Mouse (Mus musculus): ENCODE results near the gene Ripk4. TPM values are rescaled to one million over a fixed set of nuclear protein-coding genes. Genes with fewer than 3 reads are reported as not detected.

Ripk4 gene
- polyA plus RNA-seq, 1 experiment from 2014 or later: 18.0 TPM

DNA sequence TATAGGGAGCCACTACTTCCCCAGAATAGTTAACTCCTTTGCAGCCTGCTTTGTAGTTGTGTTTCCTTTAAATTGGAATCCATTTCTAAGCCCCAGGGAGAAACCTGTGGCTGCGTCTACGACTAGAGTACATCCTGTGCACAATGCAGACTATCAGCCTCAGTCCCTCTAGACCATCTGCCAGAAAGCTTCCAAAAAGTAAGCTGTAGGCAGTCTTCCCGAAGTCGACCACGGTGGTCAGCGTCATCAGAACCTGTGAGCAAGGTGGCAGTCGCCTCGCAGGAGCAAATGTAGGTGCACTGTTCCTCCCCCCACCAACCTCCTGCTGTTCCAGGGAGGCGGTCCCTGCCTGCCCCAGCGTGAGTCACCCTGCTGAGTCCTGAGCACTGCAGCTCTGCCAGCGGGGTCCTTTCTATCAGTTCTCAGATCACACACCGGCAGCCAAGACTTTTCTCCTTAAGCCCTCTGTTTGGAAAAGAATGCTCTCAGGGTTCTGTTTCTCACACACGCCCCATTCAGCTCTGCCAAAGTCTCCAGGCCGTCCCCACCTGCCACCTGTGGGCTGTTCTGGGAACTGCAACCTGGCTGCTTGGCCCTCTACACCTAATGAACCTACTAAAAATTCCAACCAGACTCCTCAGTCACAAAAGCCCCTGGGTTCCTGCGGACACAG, 14.9 kb upstream of the Ripk4 start:
- peak overlapping the region; percentile 42 for H3K4me2 ChIP-seq (ENCODE audit: low read depth, low read length)
- no peaks in the 10 kb centered on the region for H3K27me3 ChIP-seq (ENCODE audit: control insufficient read depth, insufficient read depth, low read depth, low read length)
- H3K27ac ChIP-seq (ENCODE audit: low read length): peak overlapping the region; percentile 60
- peak overlapping the region; percentile 10; the same call in 1 of the 2 replicates for H3K4me3 ChIP-seq (ENCODE audit: low read length)
- no peaks in the 10 kb centered on the region for H3K36me3 ChIP-seq (ENCODE audit: control insufficient read depth, insufficient read depth, low read length)
- H3K4me1 ChIP-seq (replicated peaks; ENCODE audit: control insufficient read depth, insufficient read depth, low read length): no peaks in the 10 kb centered on the region
- 24% methylated on average over 15 of the region's 15 CpGs for WGBS
- ATAC-seq (ENCODE audit: low read depth): peak; percentile 95
- no peaks in the 10 kb centered on the region for H3K9me3 ChIP-seq (ENCODE audit: control insufficient read depth, low read length)
- no peak overlapping the region; the same call in 1 of the 2 replicates for H3K9ac ChIP-seq (ENCODE audit: low read length)

DNA sequence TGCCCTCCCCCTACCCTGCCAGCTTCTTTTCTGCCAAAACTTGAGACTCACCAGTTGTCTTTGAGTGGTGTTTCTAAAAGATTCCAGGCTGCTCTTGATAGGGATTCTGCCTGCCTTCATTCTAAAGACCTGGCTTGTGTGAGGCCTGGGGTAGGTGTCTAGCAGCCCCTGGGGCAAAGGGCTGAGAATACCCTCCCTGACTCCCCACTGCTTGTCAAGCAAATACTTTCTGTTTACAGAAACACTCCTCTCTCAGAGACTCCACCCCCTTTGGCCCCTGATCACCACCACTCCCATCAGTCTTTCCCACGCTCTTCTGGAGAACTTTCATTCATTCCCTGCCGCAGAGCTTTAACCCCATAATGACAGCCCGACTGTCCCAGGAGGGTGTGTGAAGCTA, 2.9 kb upstream of the Ripk4 start:
- H3K9me3 ChIP-seq (ENCODE audit: control insufficient read depth, low read length): no peaks in the 10 kb centered on the region
- H3K4me3 ChIP-seq (ENCODE audit: low read length): no peak overlapping the region
- 7% methylated on average over 3 of the region's 3 CpGs for WGBS
- peak; percentile 47 for ATAC-seq (ENCODE audit: low read depth)
- no peak overlapping the region for H3K27ac ChIP-seq (ENCODE audit: low read length)
- no peak overlapping the region for H3K4me2 ChIP-seq (ENCODE audit: low read depth, low read length)
- peaks cover 15% of the 10 kb centered on the region for H3K4me1 ChIP-seq (replicated peaks; ENCODE audit: control insufficient read depth, insufficient read depth, low read length)
- H3K9ac ChIP-seq (ENCODE audit: low read length): no peak overlapping the region
- H3K27me3 ChIP-seq (ENCODE audit: control insufficient read depth, insufficient read depth, low read depth, low read length): peaks cover 32% of the 10 kb centered on the region
- no peaks in the 10 kb centered on the region for H3K36me3 ChIP-seq (ENCODE audit: control insufficient read depth, insufficient read depth, low read length)

DNA sequence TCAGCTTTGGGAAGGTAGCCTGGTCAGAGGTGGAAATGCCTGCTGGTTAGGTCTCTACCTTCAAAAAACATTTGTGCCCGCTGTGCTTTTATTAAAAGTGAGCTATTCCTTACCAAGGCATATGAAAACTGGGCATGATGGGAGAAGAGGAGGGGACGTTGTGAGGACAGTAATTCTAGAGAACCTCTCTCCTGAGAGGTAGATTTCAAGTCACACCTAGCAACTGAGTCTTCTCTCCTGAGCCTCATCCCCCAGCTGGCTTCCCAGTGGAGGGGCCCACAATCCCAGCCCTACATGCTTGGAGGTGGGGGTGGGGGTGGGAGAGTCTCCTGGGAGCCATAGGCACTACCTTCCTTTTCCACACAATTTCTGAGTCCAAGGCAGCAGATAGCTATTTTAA, 1.0 kb upstream of the Ripk4 start:
- no peak overlapping the region for H3K27ac ChIP-seq (ENCODE audit: low read length)
- H3K27me3 ChIP-seq (ENCODE audit: control insufficient read depth, insufficient read depth, low read depth, low read length): peaks cover 32% of the 10 kb centered on the region
- H3K36me3 ChIP-seq (ENCODE audit: control insufficient read depth, insufficient read depth, low read length): no peaks in the 10 kb centered on the region
- no peak overlapping the region for H3K4me3 ChIP-seq (ENCODE audit: low read length)
- H3K9ac ChIP-seq (ENCODE audit: low read length): no peak overlapping the region
- WGBS: 58% methylated on average over 2 of the region's 2 CpGs
- no peaks in the 10 kb centered on the region for H3K9me3 ChIP-seq (ENCODE audit: control insufficient read depth, low read length)
- H3K4me1 ChIP-seq (replicated peaks; ENCODE audit: control insufficient read depth, insufficient read depth, low read length): peaks cover 19% of the 10 kb centered on the region
- H3K4me2 ChIP-seq (ENCODE audit: low read depth, low read length): no peak overlapping the region
- ATAC-seq (ENCODE audit: low read depth): no peak

DNA sequence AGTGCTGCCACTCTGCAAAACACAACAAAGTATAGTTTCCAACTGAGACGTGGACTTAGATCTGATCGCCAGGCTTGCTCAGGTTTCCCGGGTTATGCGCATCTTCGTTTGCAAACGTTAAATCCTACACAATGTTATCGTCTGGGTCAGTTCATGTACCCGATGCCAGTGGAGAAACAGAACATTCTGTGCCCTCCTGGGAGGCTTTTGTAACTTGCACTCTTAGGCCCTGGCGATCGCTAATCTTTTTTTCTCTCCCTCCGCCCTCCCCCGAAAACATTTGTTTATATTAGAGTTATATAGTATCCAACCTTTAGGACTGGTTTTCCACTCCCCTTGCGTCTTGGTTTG, 378 bp upstream of the Ripk4 start:
- no peak for ATAC-seq (ENCODE audit: low read depth)
- Histone ChIP-seq H3K4me2 (ENCODE audit: low read depth, low read length) (peak overlapping the region; percentile 63), H3K27me3 (ENCODE audit: control insufficient read depth, insufficient read depth, low read depth, low read length) (peaks cover 32% of the 10 kb centered on the region), H3K4me1 (replicated peaks; ENCODE audit: control insufficient read depth, insufficient read depth, low read length) (peaks cover 19% of the 10 kb centered on the region), H3K9me3 (ENCODE audit: control insufficient read depth, low read length) (no peaks in the 10 kb centered on the region), H3K27ac (ENCODE audit: low read length) (no peak overlapping the region), H3K36me3 (ENCODE audit: control insufficient read depth, insufficient read depth, low read length) (no peaks in the 10 kb centered on the region), H3K9ac (ENCODE audit: low read length) (peak overlapping the region; percentile 33), H3K4me3 (ENCODE audit: low read length) (peak overlapping the region; percentile 61)
- WGBS: 6% methylated on average over 13 of the region's 13 CpGs

DNA sequence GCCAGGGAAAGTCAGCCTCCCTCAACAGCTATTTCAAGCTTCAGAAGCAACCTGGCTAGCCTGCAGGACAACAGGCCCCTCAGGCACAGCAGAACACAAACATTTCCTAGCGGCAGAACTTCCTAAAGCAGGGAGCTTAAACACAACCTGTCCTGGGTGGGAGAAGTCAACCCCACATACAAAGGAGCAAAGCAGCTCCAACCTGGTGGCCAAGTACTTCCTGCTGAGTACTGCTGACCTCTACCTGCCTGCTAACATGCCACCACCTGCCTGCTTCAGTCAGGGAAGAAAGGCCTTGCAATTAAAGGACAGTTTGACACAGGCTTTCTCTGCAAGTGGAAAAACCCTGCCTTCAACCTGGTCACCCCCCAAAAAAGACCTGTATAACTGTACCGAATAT, 1.8 kb downstream of the Ripk4 start:
- Histone ChIP-seq H3K9me3 (ENCODE audit: control insufficient read depth, low read length) (no peaks in the 10 kb centered on the region), H3K27ac (ENCODE audit: low read length) (peak overlapping the region; percentile 27; the same call in 1 of the 2 replicates), H3K9ac (ENCODE audit: low read length) (peak overlapping the region; percentile 70; the same call in 1 of the 2 replicates), H3K4me3 (ENCODE audit: low read length) (peak overlapping the region; percentile 61), H3K4me1 (replicated peaks; ENCODE audit: control insufficient read depth, insufficient read depth, low read length) (peaks cover 18% of the 10 kb centered on the region), H3K4me2 (ENCODE audit: low read depth, low read length) (peak overlapping the region; percentile 63), H3K27me3 (ENCODE audit: control insufficient read depth, insufficient read depth, low read depth, low read length) (peaks cover 32% of the 10 kb centered on the region), H3K36me3 (ENCODE audit: control insufficient read depth, insufficient read depth, low read length) (no peaks in the 10 kb centered on the region)
- 39% methylated on average over 2 of the region's 2 CpGs for WGBS
- ATAC-seq (ENCODE audit: low read depth): no peak

DNA sequence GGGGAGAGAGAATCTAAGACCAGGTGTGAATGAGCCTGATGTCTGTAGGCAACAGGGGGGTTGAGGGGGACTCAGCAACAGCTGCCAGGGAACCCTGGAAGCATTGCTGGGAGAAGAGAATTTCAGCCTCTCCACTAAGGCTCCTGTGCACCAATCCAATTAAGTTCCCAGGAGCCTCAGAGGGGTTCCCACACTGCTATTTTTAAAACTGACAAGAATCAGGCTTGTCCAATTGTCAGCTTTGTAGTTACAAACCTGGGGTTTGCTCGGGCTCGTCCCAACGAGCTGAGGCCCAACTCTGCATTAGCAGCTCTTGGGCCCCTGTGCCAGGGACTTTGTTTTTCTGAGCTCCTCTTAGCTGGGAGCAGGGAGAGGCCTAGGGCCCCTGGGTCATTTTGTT, 3.9 kb downstream of the Ripk4 start:
- no peaks in the 10 kb centered on the region for H3K9me3 ChIP-seq (ENCODE audit: control insufficient read depth, low read length)
- H3K4me2 ChIP-seq (ENCODE audit: low read depth, low read length): no peak overlapping the region
- 37% methylated on average over 3 of the region's 3 CpGs for WGBS
- H3K36me3 ChIP-seq (ENCODE audit: control insufficient read depth, insufficient read depth, low read length): no peaks in the 10 kb centered on the region; the same call in 1 of the 2 replicates
- H3K4me3 ChIP-seq (ENCODE audit: low read length): no peak overlapping the region
- ATAC-seq (ENCODE audit: low read depth): no peak
- H3K4me1 ChIP-seq (replicated peaks; ENCODE audit: control insufficient read depth, insufficient read depth, low read length): peaks cover 12% of the 10 kb centered on the region
- peaks cover 27% of the 10 kb centered on the region for H3K27me3 ChIP-seq (ENCODE audit: control insufficient read depth, insufficient read depth, low read depth, low read length)
- no peak overlapping the region for H3K9ac ChIP-seq (ENCODE audit: low read length)
- no peak overlapping the region for H3K27ac ChIP-seq (ENCODE audit: low read length)

DNA sequence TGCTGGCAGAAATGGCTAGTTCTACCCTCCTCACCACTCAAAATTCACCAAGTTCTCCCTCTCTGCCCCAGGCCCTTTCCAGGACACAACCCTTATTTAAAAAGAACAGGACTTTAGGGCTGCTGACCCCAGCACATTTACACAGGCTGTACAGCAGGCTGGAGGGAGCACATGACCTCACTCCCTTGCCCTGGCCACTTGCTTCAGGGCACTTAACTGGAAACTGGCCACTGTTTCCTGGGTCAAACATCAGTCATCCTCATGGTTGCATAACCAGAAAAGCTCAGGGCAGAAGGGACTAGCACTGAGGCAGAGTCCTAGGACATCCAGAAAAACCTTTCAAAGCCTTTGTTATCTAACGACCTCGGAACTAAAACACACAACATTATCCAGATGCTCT, 5.3 kb downstream of the Ripk4 start:
- peaks cover 14% of the 10 kb centered on the region for H3K27me3 ChIP-seq (ENCODE audit: control insufficient read depth, insufficient read depth, low read depth, low read length)
- H3K4me2 ChIP-seq (ENCODE audit: low read depth, low read length): no peak overlapping the region
- no peak overlapping the region for H3K27ac ChIP-seq (ENCODE audit: low read length)
- no peak overlapping the region for H3K4me3 ChIP-seq (ENCODE audit: low read length)
- no peak overlapping the region for H3K9ac ChIP-seq (ENCODE audit: low read length)
- WGBS: 50% methylated on average over 2 of the region's 2 CpGs
- H3K36me3 ChIP-seq (ENCODE audit: control insufficient read depth, insufficient read depth, low read length): no peaks in the 10 kb centered on the region; the same call in 1 of the 2 replicates
- ATAC-seq (ENCODE audit: low read depth): no peak
- H3K4me1 ChIP-seq (replicated peaks; ENCODE audit: control insufficient read depth, insufficient read depth, low read length): peaks cover 4% of the 10 kb centered on the region; the same call in 1 of the 2 replicates
- H3K9me3 ChIP-seq (ENCODE audit: control insufficient read depth, low read length): no peaks in the 10 kb centered on the region

DNA sequence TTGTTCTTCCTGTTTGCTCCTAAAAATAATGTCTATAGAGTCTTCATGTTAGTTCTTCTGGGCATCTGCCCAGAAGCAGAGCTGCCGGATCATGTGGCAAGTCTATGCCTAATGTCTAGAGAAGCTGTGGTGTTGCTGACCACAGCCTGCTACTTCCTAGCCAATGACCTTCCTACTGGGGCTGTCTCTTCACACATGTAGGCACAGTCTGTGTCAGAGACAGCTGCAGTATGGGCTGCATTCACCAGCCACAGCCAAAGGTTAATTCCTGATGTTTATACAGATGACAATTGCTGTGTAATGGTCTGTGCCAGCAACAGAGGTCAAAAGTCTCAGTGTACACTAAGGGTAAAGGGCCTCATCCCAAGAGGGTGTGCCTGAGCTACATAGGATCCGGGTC, 7.1 kb downstream of the Ripk4 start:
- no peaks in the 10 kb centered on the region for H3K27me3 ChIP-seq (ENCODE audit: control insufficient read depth, insufficient read depth, low read depth, low read length)
- H3K4me2 ChIP-seq (ENCODE audit: low read depth, low read length): no peak overlapping the region
- H3K27ac ChIP-seq (ENCODE audit: low read length): no peak overlapping the region
- 28% methylated on average over 2 of the region's 2 CpGs for WGBS
- ATAC-seq (ENCODE audit: low read depth): peak; percentile 32; the same call in 1 of the 2 replicates
- H3K36me3 ChIP-seq (ENCODE audit: control insufficient read depth, insufficient read depth, low read length): no peaks in the 10 kb centered on the region; the same call in 1 of the 2 replicates
- peaks cover 15% of the 10 kb centered on the region for H3K4me1 ChIP-seq (replicated peaks; ENCODE audit: control insufficient read depth, insufficient read depth, low read length)
- no peak overlapping the region for H3K9ac ChIP-seq (ENCODE audit: low read length)
- no peaks in the 10 kb centered on the region for H3K9me3 ChIP-seq (ENCODE audit: control insufficient read depth, low read length)
- no peak overlapping the region for H3K4me3 ChIP-seq (ENCODE audit: low read length)

DNA sequence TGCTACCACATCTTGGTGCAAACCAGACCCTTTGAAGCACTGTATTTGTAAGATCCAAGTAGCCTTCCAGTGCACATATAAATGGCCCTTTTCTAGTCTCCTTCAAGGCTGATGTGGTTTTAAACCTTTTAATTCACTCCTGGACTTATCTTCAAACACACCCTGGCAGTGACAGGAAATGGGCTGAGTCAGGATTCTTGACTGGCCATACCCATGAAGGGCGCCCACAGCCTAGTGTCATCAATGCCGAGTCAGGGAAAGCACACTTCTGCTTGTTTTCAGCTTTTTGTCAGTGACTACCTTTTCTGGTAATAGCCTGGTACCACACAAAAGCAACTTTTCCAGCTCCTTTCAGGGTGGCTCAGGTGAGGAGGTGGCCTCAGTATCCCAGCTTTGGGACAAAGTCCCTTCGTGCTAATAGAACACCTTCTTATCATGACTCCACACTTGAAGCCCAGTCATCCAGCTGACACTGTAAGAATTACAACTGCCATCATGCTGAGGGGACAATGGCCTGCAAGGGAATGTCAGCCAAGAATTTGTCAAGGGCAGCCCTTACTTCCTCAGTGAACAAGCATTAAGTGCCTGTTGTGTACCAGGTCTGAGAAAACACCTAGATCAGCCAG, 11.2 kb downstream of the Ripk4 start:
- Histone ChIP-seq H3K4me2 (ENCODE audit: low read depth, low read length) (no peak overlapping the region), H3K4me1 (replicated peaks; ENCODE audit: control insufficient read depth, insufficient read depth, low read length) (peaks cover 12% of the 10 kb centered on the region), H3K27ac (ENCODE audit: low read length) (no peak overlapping the region), H3K36me3 (ENCODE audit: control insufficient read depth, insufficient read depth, low read length) (no peaks in the 10 kb centered on the region; the same call in 1 of the 2 replicates), H3K9me3 (ENCODE audit: control insufficient read depth, low read length) (no peaks in the 10 kb centered on the region), H3K27me3 (ENCODE audit: control insufficient read depth, insufficient read depth, low read depth, low read length) (no peaks in the 10 kb centered on the region), H3K9ac (ENCODE audit: low read length) (no peak overlapping the region), H3K4me3 (ENCODE audit: low read length) (no peak overlapping the region)
- WGBS: 46% methylated on average over 3 of the region's 3 CpGs
- ATAC-seq (ENCODE audit: low read depth): no peak

Measured in lung, embryonic 16.5 days (tissue).